Mouse (Mus musculus): ENCODE measurements around the gene Vmn2r37. TPM values are rescaled to one million over a fixed set of nuclear protein-coding genes. Genes with fewer than 3 reads are reported as not detected.
"Not testable (repeated sequence)": the region's sequence is repeated elsewhere in the genome, so short reads cannot be mapped to it uniquely, and the experiment has no call there.

The Vmn2r37 gene
- not detected in 2 replicates for total RNA-seq (2012; rRNA removed)

DNA sequence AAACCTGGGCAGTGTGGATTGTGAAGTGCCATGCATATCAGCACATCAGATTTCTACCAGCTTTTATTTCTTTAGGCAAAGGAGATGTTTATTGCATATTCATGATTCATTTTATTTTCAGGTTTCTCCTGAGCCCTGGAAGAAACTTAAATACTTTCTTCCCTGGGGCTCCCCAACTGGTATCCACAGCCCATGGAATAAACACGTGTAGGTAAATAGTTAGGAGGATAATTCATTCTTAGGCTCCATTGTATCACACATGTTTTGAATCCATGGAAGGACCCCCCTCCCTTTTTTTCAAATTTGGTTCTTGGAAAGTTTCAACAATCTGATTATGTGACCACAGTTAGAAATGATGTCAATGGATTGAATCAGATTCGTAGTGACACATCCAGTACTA, at the start of gene Vmn2r37:
Gene Vmn2r37 (minus strand): TSS at position 101 of the 400 bp plus-strand sequence.
- H3K36me3 ChIP-seq (ENCODE audit: control insufficient read depth, insufficient read depth, low read length, poor library complexity, severe bottlenecking); DNase-seq (ENCODE audit: low read depth, low spot score); H3K9me3 ChIP-seq (ENCODE audit: control insufficient read depth, insufficient read depth, low read depth, low read length); H3K9ac ChIP-seq (ENCODE audit: insufficient read depth, low read depth, low read length, poor library complexity, severe bottlenecking); H3K4me1 ChIP-seq (ENCODE audit: control insufficient read depth in 2 of 2, insufficient read depth in 2 of 2, low read length in 2 of 2, poor library complexity in 1 of 2); H3K27ac ChIP-seq (ENCODE audit: insufficient read depth, low read depth, low read length, poor library complexity, severe bottlenecking); H3K4me3 ChIP-seq (ENCODE audit: insufficient read depth in 1 of 2, low read depth in 1 of 2, low read length in 2 of 2, poor library complexity in 1 of 2, severe bottlenecking in 1 of 2); in situ Hi-C loops (cut with MboI; ENCODE audit: low sequenced_read_pairs in 2 of 2, unreplicated experiment in 2 of 2): not testable (repeated sequence)

Other genes starting within 250 kb of the Vmn2r37 start
- not detected in 2 replicates for gene Vmn2r39, start 192.9 kb downstream of the Vmn2r37 start, total RNA-seq (2012; rRNA removed)
- gene Vmn2r38, start 125.8 kb downstream of the Vmn2r37 start, total RNA-seq (2012; rRNA removed), result not detected in 2 replicates